In the genomic region with DNA sequence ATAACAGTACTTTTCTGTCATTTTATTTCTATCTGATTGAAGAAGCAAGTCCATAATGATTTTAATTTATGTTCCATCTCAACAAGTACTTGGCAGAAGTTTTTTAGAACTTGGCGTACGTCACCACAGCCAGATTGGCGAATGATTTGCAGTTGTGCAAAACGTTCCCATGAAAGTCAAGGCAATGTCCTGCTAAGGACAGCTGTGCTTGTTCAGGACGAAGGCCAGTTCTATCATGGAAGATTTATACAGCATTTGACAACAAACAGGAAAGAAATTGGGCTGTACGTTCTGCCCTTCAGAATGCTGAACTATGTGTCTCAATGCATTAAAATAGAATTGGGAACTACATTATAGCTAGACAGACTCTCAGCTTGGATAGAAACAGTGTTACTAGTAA, we compare ENCODE assay signal across 16 mouse cellular contexts. TPM values are rescaled to one million over a fixed set of nuclear protein-coding genes. Genes with fewer than 3 reads are reported as not detected.
DNase-seq lines count a peak whose midpoint lies in the region; ATAC-seq and TF ChIP-seq lines count a peak whose summit lies in the region.
"Had no signal": no experiment of that assay in that cellular context is flagged by ENCODE, and none has a peak within 500 bp of the region (broad histone marks: within the 10 kb centered on the region; RNA-seq: fewer than 3 reads in every experiment).

No protein-coding gene starts in this region.

- no peak for TF ChIP-seq EP300 in lung, postnatal 0 days (IDR thresholded peaks at IDR 0.05)

- ATAC-seq in lung, postnatal 0 days, result no peak
- no peak; the same call in 1 of the 2 replicates for ATAC-seq in kidney, postnatal 0 days (replicated peaks; ENCODE audit: low FRiP score, low read depth)
- ATAC-seq in forebrain, embryonic 14.5 days, result no peak
- ATAC-seq: forebrain, postnatal 0 days; intestine, postnatal 0 days had no signal

- DNase-seq in heart, adult 18-20 months, result peak; percentile 12 to 22
- no peak for DNase-seq in heart, postnatal 4 days
- DNase-seq in lung, postnatal 0 days (ENCODE audit: low spot score), result peak; percentile 41
- DNase-seq in lung, adult 2 months, result no peak
- DNase-seq in kidney, postnatal 0 days (ENCODE audit: low spot score), result peak; percentile 72
- no peak for DNase-seq in ovary, adult 18-20 months (ENCODE audit: low spot score)
- DNase-seq in frontal cortex, postnatal 25 days (ENCODE audit: low spot score in 2 of 2), result no peak
- no peak for DNase-seq in forebrain, embryonic 14.5 days (ENCODE audit: low spot score)
- DNase-seq: cerebellum, adult 11-12 months; cerebellum, postnatal 36 days; forebrain, postnatal 0 days; thymus, postnatal 4 days had no signal

- no peak overlapping the region for H3K9ac ChIP-seq in lung, postnatal 0 days (replicated peaks; ENCODE audit: low read depth)
- H3K9ac ChIP-seq in kidney, postnatal 0 days (ENCODE audit: low read depth, low read length), result no peak overlapping the region
- no peak overlapping the region for H3K9ac ChIP-seq in forebrain, embryonic 14.5 days (ENCODE audit: low read length)
- H3K9ac ChIP-seq: forebrain, postnatal 0 days; hindbrain, embryonic 15.5 days; midbrain, embryonic 12.5 days had no signal

- H3K27ac ChIP-seq in lung, postnatal 0 days (ENCODE audit: low read length), result no peak overlapping the region
- H3K27ac ChIP-seq in kidney, postnatal 0 days, result no peak overlapping the region
- no peak overlapping the region for H3K27ac ChIP-seq in forebrain, embryonic 14.5 days (ENCODE audit: low read depth, low read length)
- H3K27ac ChIP-seq: heart, embryonic 10.5 days; hindbrain, embryonic 15.5 days; midbrain, embryonic 12.5 days had no signal

- H3K4me3 ChIP-seq in lung, postnatal 0 days (ENCODE audit: low read depth, low read length), result no peak overlapping the region
- H3K4me3 ChIP-seq in lung, adult 2 months (replicated peaks; ENCODE audit: extremely low read depth, low read depth, low read length), result no peak overlapping the region
- no peak overlapping the region for H3K4me3 ChIP-seq in kidney, postnatal 0 days (replicated peaks; ENCODE audit: low read depth, low read length)
- H3K4me3 ChIP-seq in forebrain, embryonic 14.5 days (ENCODE audit: low read depth, low read length), result no peak overlapping the region
- H3K4me3 ChIP-seq: heart, embryonic 10.5 days; hindbrain, embryonic 15.5 days; midbrain, embryonic 12.5 days had no signal

- no peaks in the 10 kb centered on the region for H3K27me3 ChIP-seq in lung, postnatal 0 days (replicated peaks; ENCODE audit: insufficient read depth, low read length)
- H3K27me3 ChIP-seq in kidney, postnatal 0 days (ENCODE audit: insufficient read depth, low read length), result no peaks in the 10 kb centered on the region
- H3K27me3 ChIP-seq in forebrain, embryonic 14.5 days (replicated peaks; ENCODE audit: control insufficient read depth, insufficient read depth, low read length), result no peaks in the 10 kb centered on the region
- H3K27me3 ChIP-seq: hindbrain, embryonic 15.5 days; midbrain, embryonic 12.5 days had no signal

- H3K9me3 ChIP-seq in lung, postnatal 0 days (ENCODE audit: low read length), result no peaks in the 10 kb centered on the region
- H3K9me3 ChIP-seq in kidney, postnatal 0 days (replicated peaks; ENCODE audit: low read length), result no peaks in the 10 kb centered on the region
- no peaks in the 10 kb centered on the region for H3K9me3 ChIP-seq in forebrain, embryonic 14.5 days (replicated peaks; ENCODE audit: control insufficient read depth, low read length)
- H3K9me3 ChIP-seq: heart, embryonic 10.5 days; hindbrain, embryonic 15.5 days; midbrain, embryonic 12.5 days had no signal

- H3K4me2 ChIP-seq in lung, postnatal 0 days (replicated peaks; ENCODE audit: low read depth, low read length), result no peak overlapping the region
- no peak overlapping the region for H3K4me2 ChIP-seq in kidney, postnatal 0 days (ENCODE audit: low read length)
- H3K4me2 ChIP-seq in forebrain, embryonic 14.5 days (ENCODE audit: low read length), result no peak overlapping the region
- H3K4me2 ChIP-seq: hindbrain, embryonic 15.5 days; midbrain, embryonic 12.5 days had no signal

- H3K4me1 ChIP-seq in lung, postnatal 0 days (ENCODE audit: insufficient read depth, low read depth, low read length), result no peaks in the 10 kb centered on the region
- no peaks in the 10 kb centered on the region for H3K4me1 ChIP-seq in lung, adult 2 months (ENCODE audit: control insufficient read depth, insufficient read depth, low read length)
- no peaks in the 10 kb centered on the region for H3K4me1 ChIP-seq in kidney, postnatal 0 days (replicated peaks; ENCODE audit: insufficient read depth, low read length)
- H3K4me1 ChIP-seq in forebrain, embryonic 14.5 days (ENCODE audit: control insufficient read depth, insufficient read depth, low read length), result no peaks in the 10 kb centered on the region
- H3K4me1 ChIP-seq: heart, embryonic 10.5 days; hindbrain, embryonic 15.5 days; midbrain, embryonic 12.5 days had no signal

- 55% methylated on average over 6 of the region's 6 CpGs for WGBS in lung, postnatal 0 days
- 64% methylated on average over 6 of the region's 6 CpGs for WGBS in lung, adult 2 months
- 44% methylated on average over 6 of the region's 6 CpGs for WGBS in kidney, postnatal 0 days
- WGBS in forebrain, embryonic 14.5 days, result 89% methylated on average over 6 of the region's 6 CpGs

- no peaks in the 10 kb centered on the region for H3K36me3 ChIP-seq in lung, postnatal 0 days (ENCODE audit: insufficient read depth, low read length)
- no peaks in the 10 kb centered on the region for H3K36me3 ChIP-seq in kidney, postnatal 0 days (ENCODE audit: insufficient read depth, low read length)
- no peaks in the 10 kb centered on the region for H3K36me3 ChIP-seq in forebrain, embryonic 14.5 days (ENCODE audit: control insufficient read depth, insufficient read depth, low read length)
- H3K36me3 ChIP-seq: heart, embryonic 10.5 days; hindbrain, embryonic 15.5 days; midbrain, embryonic 12.5 days had no signal

- TF ChIP-seq POLR2A in lung, adult 2 months (IDR thresholded peaks at IDR 0.05; ENCODE audit: borderline replicate concordance, extremely low read depth, low read depth, low read length), result no peak

- no peak for TF ChIP-seq CTCF in lung, postnatal 0 days (IDR thresholded peaks at IDR 0.05)
- TF ChIP-seq CTCF in lung, adult 2 months (IDR thresholded peaks at IDR 0.05; ENCODE audit: insufficient read depth, low read length), result no peak
- TF ChIP-seq CTCF in kidney, postnatal 0 days (IDR thresholded peaks at IDR 0.05; ENCODE audit: low read depth), result no peak

RNA-seq across cellular contexts. Expression of a gene that starts 35.4 kb away (rescaled TPM):
- total RNA-seq in heart, adult 18-20 months (2021), result 1 to 10 TPM in 1 of 2 experiments, under 1 TPM in 1; 0.20 to 5.0 TPM
- under 1 TPM in 1 of 2 experiments, not detected in 1; 0.43 TPM for total RNA-seq in heart, postnatal 4 days (2021)
- 0.74 and 0.76 TPM in 2 replicates for polyA plus RNA-seq in lung, postnatal 0 days (2015; fragmentation: Nextera tagmentation; extraction: Ambion mirVana)
- 1.4 and 2.3 TPM in 2 replicates for polyA plus RNA-seq in lung, adult 2 months (2012; rRNA removed)
- 0.13 TPM in 1 of 2 replicates, not detected in the other for polyA plus RNA-seq in kidney, postnatal 0 days (2015; fragmentation: Nextera tagmentation; extraction: Ambion mirVana)
- polyA plus RNA-seq in forebrain, embryonic 14.5 days (2014; fragmentation: Nextera tagmentation; extraction: Ambion mirVana), result 0.06 TPM in 1 of 2 replicates, not detected in the other
- polyA plus RNA-seq: forebrain, postnatal 0 days; heart, embryonic 10.5 days; midbrain, embryonic 12.5 days had no signal

Comparison
In these comparisons a context has a peak if more than half of its experiments do, and no peak if none do; other contexts are left out.
1. DNase-seq: peak in heart, adult 18-20 months (2 of 2), lung, postnatal 0 days (single experiment) and kidney, postnatal 0 days (single experiment); none in heart, postnatal 4 days (single experiment), lung, adult 2 months (single experiment), ovary, adult 18-20 months (single experiment), frontal cortex, postnatal 25 days (0 of 2) and forebrain, embryonic 14.5 days (single experiment).